Mouse (Mus musculus) liver, embryonic 15.5 days (tissue): ENCODE measurements around the gene Pde2a. TPM values are rescaled to one million over a fixed set of nuclear protein-coding genes. Genes with fewer than 3 reads are reported as not detected.

Experiments
- ATAC-seq: fragments of 200-750 bp; cut with Nextera tagmentation; 2 replicates; pipeline ENCODE4 v1.8.0; 2017; ENCODE audit warnings: moderate number of reproducible peaks, mild to moderate bottlenecking, moderate library complexity; ENCODE audit not compliant: insufficient read depth
- H3K27ac ChIP-seq: fragments of 300-500 bp; sonication (generic); replicated peaks from 2 replicates; pipeline ENCODE4 v1.5.1; 2015; ENCODE audit warnings: mild to moderate bottlenecking, inconsistent platforms
- H3K27me3 ChIP-seq: fragments of 300-500 bp; sonication (generic); 2 replicates; pipeline ENCODE4 v1.6.1; 2015; ENCODE audit warnings: mild to moderate bottlenecking, inconsistent platforms
- H3K36me3 ChIP-seq: fragments of 300-500 bp; sonication (generic); replicated peaks from 2 replicates; pipeline ENCODE4 v1.6.1; 2015; ENCODE audit warnings: moderate library complexity, mild to moderate bottlenecking, inconsistent platforms
- H3K4me1 ChIP-seq: fragments of 300-500 bp; sonication (generic); replicated peaks from 2 replicates; pipeline ENCODE4 v1.6.1; 2015; ENCODE audit warnings: inconsistent platforms
- H3K4me2 ChIP-seq: fragments of 300-500 bp; sonication (generic); 2 replicates; pipeline ENCODE4 v1.6.1; 2015; ENCODE audit warnings: moderate library complexity, mild to moderate bottlenecking, inconsistent platforms
- H3K4me3 ChIP-seq: fragments of 300-500 bp; sonication (generic); replicated peaks from 2 replicates; pipeline ENCODE4 v1.5.1; 2015; ENCODE audit warnings: mild to moderate bottlenecking, inconsistent platforms
- H3K9ac ChIP-seq: fragments of 300-500 bp; sonication (generic); 2 replicates; pipeline ENCODE4 v1.6.1; 2015; ENCODE audit warnings: moderate library complexity, mild to moderate bottlenecking, inconsistent platforms
- H3K9me3 ChIP-seq: fragments of 300-500 bp; sonication (generic); replicated peaks from 2 replicates; pipeline ENCODE4 v1.6.1; 2016; ENCODE audit warnings: inconsistent platforms
- WGBS: fragments of 180-500 bp; shearing (Covaris S2); methylation state at CpG from one replicate; pipeline ENCODE4 v1.1.7; 2015; ENCODE audit warnings: mixed read lengths; ENCODE audit not compliant: insufficient replicate concordance; 5-methylcytosine and 5-hydroxymethylcytosine counted together
- polyA plus RNA-seq: library from polyadenylated mRNA; unstranded; fragments of >200 nt; fragmentation: Nextera tagmentation; extraction: Ambion mirVana; gene quantifications from 2 replicates; pipeline ENCODE4 v1.2.1, GENCODE M21; 2015

Pde2a gene
- polyA plus RNA-seq, 1 experiment from 2014 or later, result 12.0 TPM

DNA sequence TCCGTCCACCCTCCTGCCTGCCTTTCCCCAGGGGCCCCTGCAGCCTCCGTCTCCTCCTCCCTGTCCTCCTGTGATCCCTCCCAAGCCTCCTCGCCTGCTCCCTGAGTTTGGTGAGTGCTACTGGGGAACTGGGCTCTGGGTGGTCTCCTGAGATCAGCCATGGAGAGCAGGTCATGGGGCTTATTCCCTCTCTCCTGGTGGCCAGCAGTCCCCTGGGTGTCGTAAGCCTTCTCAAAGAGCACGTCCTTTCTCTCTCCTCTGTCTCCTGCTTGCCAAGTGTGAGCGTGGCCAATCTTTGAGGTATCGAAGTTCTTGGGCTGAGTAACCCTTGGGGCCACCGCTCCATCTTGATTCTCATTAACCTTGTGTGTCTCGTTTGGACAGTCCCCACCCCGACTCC lies 36.6 kb upstream of the Pde2a start:
- Histone ChIP-seq H3K4me1 (peaks cover 39% of the 10 kb centered on the region), H3K4me3 (no peak overlapping the region), H3K36me3 (peaks cover 32% of the 10 kb centered on the region; the same call in 1 of the 2 replicates), H3K27me3 (no peaks in the 10 kb centered on the region), H3K9me3 (no peaks in the 10 kb centered on the region), H3K4me2 (no peak overlapping the region), H3K27ac (peak overlapping the region; percentile 45; the same call in 1 of the 2 replicates), H3K9ac (no peak overlapping the region)
- WGBS, result 55% methylated on average over 10 of the region's 10 CpGs
- no peak for ATAC-seq

DNA sequence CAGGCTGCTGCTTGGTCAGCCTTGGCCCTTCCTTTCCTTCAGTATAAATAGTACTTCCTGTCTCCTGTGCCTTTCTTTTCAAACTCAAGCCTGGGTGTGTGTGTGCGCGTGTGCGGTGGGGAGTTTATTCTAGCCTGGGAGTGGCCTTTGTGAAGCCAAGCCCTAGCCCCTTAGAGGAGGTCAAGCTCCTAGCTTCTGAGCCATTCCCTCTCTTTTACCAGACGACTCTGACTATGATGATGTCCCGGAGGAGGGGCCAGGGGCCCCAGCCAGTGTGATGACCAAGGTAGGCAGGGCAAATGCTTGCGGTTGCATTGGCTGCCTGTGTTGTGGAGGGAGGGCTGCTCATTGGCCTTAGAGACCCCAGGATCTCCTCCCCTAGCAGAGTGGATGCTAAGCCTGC lies 36.2 kb upstream of the Pde2a start:
- WGBS, result 25% methylated on average over 6 of the region's 6 CpGs
- H3K9me3 ChIP-seq, result no peaks in the 10 kb centered on the region
- H3K9ac ChIP-seq, result no peak overlapping the region
- H3K4me3 ChIP-seq, result no peak overlapping the region
- H3K27me3 ChIP-seq, result no peaks in the 10 kb centered on the region
- no peak overlapping the region; the same call in 1 of the 2 replicates for H3K27ac ChIP-seq
- ATAC-seq, result peak; percentile 14; the same call in 1 of the 2 replicates
- peaks cover 36% of the 10 kb centered on the region; the same call in 1 of the 2 replicates for H3K36me3 ChIP-seq
- H3K4me2 ChIP-seq, result peak overlapping the region; percentile 1; the same call in 1 of the 2 replicates
- H3K4me1 ChIP-seq, result peaks cover 38% of the 10 kb centered on the region

GRCm38 (mm10) chr7:101385866-101386452 lies 35.5 kb upstream of the Pde2a start:
- peaks cover 36% of the 10 kb centered on the region; the same call in 1 of the 2 replicates for H3K36me3 ChIP-seq
- H3K27me3 ChIP-seq, result no peaks in the 10 kb centered on the region
- peak; percentile 19; the same call in 1 of the 2 replicates for ATAC-seq
- no peak overlapping the region for H3K4me3 ChIP-seq
- H3K4me2 ChIP-seq, result peak overlapping the region; percentile 1; the same call in 1 of the 2 replicates
- WGBS, result 67% methylated on average over 10 of the region's 10 CpGs
- H3K9me3 ChIP-seq, result no peaks in the 10 kb centered on the region
- H3K9ac ChIP-seq, result no peak overlapping the region
- peaks cover 38% of the 10 kb centered on the region for H3K4me1 ChIP-seq
- H3K27ac ChIP-seq, result no peak overlapping the region; the same call in 1 of the 2 replicates

- H3K27ac ChIP-seq, result no peak overlapping the region
- peaks cover 19% of the 10 kb centered on the region for H3K4me1 ChIP-seq
- H3K4me3 ChIP-seq, result no peak overlapping the region
- no peak for ATAC-seq
- no peaks in the 10 kb centered on the region for H3K9me3 ChIP-seq
- no peak overlapping the region for H3K9ac ChIP-seq
- H3K27me3 ChIP-seq, result no peaks in the 10 kb centered on the region
- no peak overlapping the region for H3K4me2 ChIP-seq
- WGBS, result 11% methylated on average over 6 of the region's 6 CpGs
- H3K36me3 ChIP-seq, result peaks cover 52% of the 10 kb centered on the region; the same call in 1 of the 2 replicates
These were observed 32.2 kb upstream of the Pde2a start for GRCm38 (mm10) chr7:101389256-101389655.

- H3K9me3 ChIP-seq, result no peaks in the 10 kb centered on the region
- H3K4me3 ChIP-seq, result no peak overlapping the region
- H3K36me3 ChIP-seq, result peaks cover 55% of the 10 kb centered on the region
- H3K27me3 ChIP-seq, result no peaks in the 10 kb centered on the region
- no peak for ATAC-seq
- no peaks in the 10 kb centered on the region for H3K4me1 ChIP-seq
- no peak overlapping the region for H3K27ac ChIP-seq
- H3K9ac ChIP-seq, result no peak overlapping the region
- 78% methylated on average over 4 of the region's 4 CpGs for WGBS
- no peak overlapping the region for H3K4me2 ChIP-seq
These were observed 29.5 kb upstream of the Pde2a start for GRCm38 (mm10) chr7:101391909-101392479.

DNA sequence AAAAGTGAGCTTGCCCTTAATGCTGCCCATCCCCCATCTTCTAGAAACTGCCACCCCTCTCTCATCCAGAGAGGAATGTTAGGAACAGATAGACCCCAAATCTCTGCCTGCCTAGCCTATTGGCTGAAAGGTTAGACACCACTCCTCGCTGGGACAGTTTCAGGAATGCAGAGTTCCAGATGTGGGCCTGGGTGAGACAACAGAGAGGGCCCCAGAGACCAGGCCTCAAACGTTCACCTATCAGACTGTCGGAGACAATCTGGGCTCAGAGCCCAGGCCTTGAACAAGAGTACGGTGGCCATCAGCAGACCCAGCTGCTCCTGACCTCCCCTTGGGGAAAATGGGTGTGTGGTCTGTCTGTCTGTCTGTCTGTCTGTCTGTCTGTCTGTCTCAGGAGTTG lies 28.5 kb upstream of the Pde2a start:
- WGBS, result 67% methylated on average over 4 of the region's 4 CpGs
- no peak overlapping the region for H3K9ac ChIP-seq
- no peak overlapping the region for H3K4me3 ChIP-seq
- no peaks in the 10 kb centered on the region for H3K9me3 ChIP-seq
- H3K36me3 ChIP-seq, result peaks cover 56% of the 10 kb centered on the region
- H3K4me1 ChIP-seq, result no peaks in the 10 kb centered on the region
- H3K27ac ChIP-seq, result 0 out of 2 replicates have a peak overlapping the region, but pooled peaks have one; percentile 19
- no peak for ATAC-seq
- H3K27me3 ChIP-seq, result no peaks in the 10 kb centered on the region
- H3K4me2 ChIP-seq, result no peak overlapping the region

DNA sequence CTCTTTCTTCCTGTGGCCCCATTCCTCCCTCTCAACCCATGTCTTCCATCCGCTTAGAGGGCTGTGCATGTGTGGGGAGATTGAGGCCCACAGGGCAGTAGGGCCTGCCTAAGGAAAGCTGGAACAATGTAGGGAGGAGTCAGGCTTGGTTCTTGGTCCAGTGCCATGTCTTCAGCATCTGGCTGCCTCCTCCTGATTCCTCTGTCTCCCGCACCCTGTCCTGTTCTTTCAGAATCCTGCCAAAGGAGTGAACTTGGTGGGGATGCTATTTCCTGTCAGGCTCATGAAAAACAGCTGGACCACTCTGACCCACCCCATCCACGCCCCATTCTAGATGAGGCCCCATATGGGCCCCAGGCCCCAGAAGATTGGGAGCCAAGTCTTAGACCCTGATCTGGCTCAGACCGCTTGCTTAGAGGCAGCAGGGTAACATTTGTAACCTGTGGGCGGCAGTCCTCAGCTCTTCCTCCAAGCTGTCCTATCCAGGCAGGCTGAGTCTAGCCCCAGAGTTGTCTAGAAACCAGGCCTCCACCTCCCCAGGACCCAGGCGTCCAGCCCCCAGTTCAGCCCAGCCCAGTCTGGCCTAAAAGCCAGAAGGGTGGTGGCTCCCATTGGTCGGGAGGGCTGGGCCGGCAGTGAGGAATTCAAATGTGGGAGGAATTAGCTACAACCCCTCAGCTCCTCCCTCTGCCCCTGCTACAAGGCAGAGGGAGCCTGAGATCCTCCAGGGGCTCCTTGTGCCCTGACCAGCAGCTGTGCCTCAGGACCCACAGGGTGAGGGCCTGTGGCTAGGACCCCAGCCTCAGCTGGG lies 27.6 kb upstream of the Pde2a start:
- Histone ChIP-seq H3K4me1 (no peaks in the 10 kb centered on the region), H3K27me3 (no peaks in the 10 kb centered on the region), H3K4me2 (no peak overlapping the region), H3K9me3 (no peaks in the 10 kb centered on the region), H3K9ac (no peak overlapping the region), H3K4me3 (no peak overlapping the region), H3K36me3 (peaks cover 56% of the 10 kb centered on the region), H3K27ac (0 out of 2 replicates have a peak overlapping the region, but pooled peaks have one; percentile 19)
- 62% methylated on average over 8 of the region's 8 CpGs for WGBS
- peak; percentile 36 for ATAC-seq

DNA sequence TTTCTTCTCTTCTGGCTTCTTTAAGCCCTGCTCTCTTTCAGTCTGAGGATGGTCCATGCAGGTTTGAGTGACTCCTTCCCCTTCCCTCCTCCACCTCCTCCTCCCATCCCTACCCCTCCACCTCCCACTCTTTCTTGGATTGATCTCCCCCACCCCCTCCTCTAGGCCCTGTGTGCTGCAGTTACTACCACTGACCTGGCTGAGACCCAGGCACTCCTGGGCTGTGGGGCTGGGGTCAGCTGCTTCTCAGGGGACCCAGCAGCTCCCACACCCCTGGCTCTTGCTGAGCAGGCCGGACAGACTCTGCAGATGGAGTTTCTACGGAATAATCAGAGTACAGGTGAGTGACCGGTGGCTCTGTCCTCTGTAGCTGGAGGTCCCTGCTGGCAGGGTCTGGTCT lies 26.9 kb upstream of the Pde2a start:
- H3K27ac ChIP-seq, result no peak overlapping the region
- no peak overlapping the region for H3K4me3 ChIP-seq
- no peak overlapping the region for H3K4me2 ChIP-seq
- H3K4me1 ChIP-seq, result no peaks in the 10 kb centered on the region
- WGBS, result 77% methylated on average over 3 of the region's 3 CpGs
- peaks cover 55% of the 10 kb centered on the region for H3K36me3 ChIP-seq
- no peak overlapping the region for H3K9ac ChIP-seq
- H3K9me3 ChIP-seq, result no peaks in the 10 kb centered on the region
- no peak for ATAC-seq
- H3K27me3 ChIP-seq, result no peaks in the 10 kb centered on the region

GRCm38 (mm10) chr7:101395471-101395870 lies 26.0 kb upstream of the Pde2a start:
- H3K4me3 ChIP-seq, result no peak overlapping the region
- WGBS, result 66% methylated on average over 2 of the region's 2 CpGs

DNA sequence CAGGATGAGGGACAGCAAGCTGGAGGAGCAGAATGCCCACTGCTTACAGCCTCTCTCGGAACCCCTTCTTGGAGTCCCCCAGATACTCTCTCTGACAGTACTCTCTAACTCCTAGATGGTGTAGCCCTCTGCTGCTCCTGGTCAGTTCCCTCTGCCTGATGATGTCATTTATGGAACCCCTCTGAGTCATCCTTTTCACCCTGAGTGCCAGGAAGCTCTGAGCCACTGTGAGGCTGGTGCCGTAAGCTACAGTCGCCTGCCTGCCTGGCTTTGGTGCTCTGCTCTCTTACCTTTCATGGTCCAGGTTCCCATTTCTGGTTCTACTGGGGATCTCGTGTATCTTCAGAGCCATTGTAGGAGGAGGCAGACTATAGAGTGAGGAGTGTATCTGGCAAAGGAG lies 24.3 kb upstream of the Pde2a start:
- 81% methylated on average over 4 of the region's 4 CpGs for WGBS
- no peak overlapping the region for H3K9ac ChIP-seq

More at GRCm38 (mm10) chr7:101395471-101395870, 26.0 kb upstream of the Pde2a start:
- no peak for ATAC-seq
- Histone ChIP-seq H3K9me3 (no peaks in the 10 kb centered on the region), H3K9ac (no peak overlapping the region), H3K4me2 (no peak overlapping the region), H3K27me3 (no peaks in the 10 kb centered on the region), H3K36me3 (peaks cover 57% of the 10 kb centered on the region), H3K27ac (no peak overlapping the region), H3K4me1 (no peaks in the 10 kb centered on the region)

DNA sequence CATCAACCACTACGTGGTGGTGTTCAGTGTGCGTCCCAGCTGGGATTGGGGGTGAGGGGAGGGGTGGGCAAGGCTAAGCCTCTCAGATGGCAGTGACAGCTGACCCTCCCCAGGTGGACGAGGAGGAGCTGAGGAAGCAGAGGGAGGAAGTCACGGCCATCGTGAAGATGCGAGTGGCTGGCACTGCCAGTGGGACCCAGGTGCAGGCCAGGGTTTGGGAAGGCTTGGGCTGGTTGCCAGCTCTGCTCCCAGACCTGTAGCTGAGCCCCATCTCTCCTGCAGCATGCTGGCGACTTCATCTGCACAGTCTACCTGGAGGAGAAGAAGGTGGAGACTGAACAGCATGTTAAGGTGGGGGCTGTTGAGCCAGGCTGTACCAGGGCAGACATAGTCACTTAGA lies 20.0 kb upstream of the Pde2a start:
- WGBS, result 79% methylated on average over 7 of the region's 7 CpGs

More for the DNA sequence above, 24.3 kb upstream of the Pde2a start:
- no peaks in the 10 kb centered on the region for H3K9me3 ChIP-seq
- no peak overlapping the region for H3K4me3 ChIP-seq
- ATAC-seq, result no peak
- H3K36me3 ChIP-seq, result peaks cover 63% of the 10 kb centered on the region
- no peaks in the 10 kb centered on the region for H3K27me3 ChIP-seq
- no peak overlapping the region for H3K4me2 ChIP-seq
- no peaks in the 10 kb centered on the region for H3K4me1 ChIP-seq
- no peak overlapping the region for H3K27ac ChIP-seq

More for the DNA sequence above, 20.0 kb upstream of the Pde2a start:
- Histone ChIP-seq H3K9ac (no peak overlapping the region), H3K4me3 (no peak overlapping the region), H3K36me3 (peaks cover 86% of the 10 kb centered on the region), H3K4me1 (no peaks in the 10 kb centered on the region), H3K27me3 (no peaks in the 10 kb centered on the region), H3K27ac (no peak overlapping the region), H3K9me3 (no peaks in the 10 kb centered on the region), H3K4me2 (no peak overlapping the region)
- ATAC-seq, result no peak
